Mouse (Mus musculus) yolk sac, embryonic 10.5 days (tissue): ENCODE measurements around the gene Synpo2l.
"Not testable (repeated sequence)": the region's sequence is repeated elsewhere in the genome, so short reads cannot be mapped to it uniquely, and the experiment has no call there.

ENCODE experiments used
- DNase-seq: peaks from one replicate; pipeline ENCODE4 v3.0.0-alpha.2; 2017; ENCODE audit warnings: low spot score

Synpo2l gene

DNA sequence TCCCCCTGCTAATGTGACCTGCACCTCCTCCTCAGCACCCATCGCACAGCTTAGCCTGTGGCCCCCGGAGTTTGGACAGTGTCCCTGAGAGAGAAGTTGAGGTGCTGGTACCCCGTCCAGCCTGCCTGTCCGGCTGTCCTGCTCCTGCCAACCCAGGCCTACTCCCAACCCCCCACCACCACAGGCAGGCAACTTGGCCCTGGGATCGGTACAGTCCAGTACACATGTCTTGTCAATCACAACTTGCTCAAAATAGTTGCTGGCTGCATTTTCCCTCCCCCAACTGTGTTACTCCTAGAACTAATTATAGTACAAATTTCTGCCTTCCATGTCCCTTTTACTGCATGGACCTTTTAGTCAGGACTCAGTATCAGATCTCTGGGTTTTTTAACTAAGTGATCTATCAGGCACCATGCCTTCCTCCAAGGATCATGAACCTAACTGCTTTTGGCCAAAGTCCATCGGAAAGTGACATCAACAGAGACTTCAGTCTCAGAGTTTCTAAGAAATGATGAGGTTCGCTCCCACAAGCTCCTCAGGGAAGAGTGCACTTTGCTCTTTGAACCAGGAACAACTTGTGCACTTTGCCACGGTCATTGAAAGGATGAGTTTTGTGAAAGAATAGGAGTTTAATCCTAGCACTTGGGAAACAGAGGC is at the start of gene Synpo2l:
TSS of gene Synpo2l (minus strand) at position 201 of the 657 bp plus-strand sequence.
- peak; percentile 74 for DNase-seq

DNA sequence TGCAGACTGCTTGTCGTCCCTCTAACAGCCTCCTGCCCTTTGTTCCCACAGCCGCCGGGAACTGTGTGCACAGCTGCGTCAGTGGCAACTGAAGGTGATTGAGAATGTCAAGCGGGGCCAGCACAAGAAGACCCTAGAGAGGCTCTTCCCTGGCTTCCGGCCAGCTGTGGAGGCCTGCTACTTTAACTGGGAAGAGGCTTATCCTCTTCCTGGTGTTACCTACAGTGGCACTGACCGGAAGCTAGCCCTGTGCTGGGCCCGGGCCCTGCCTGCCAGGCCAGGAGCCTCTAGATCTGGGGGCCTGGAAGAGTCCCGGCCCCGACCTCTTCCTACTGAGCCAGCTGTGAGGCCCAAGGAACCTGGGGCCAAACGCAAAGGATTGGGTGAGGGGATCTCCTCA is 45.7 kb upstream of the Synpo2l start:
- DNase-seq = peak; percentile 65

- DNase-seq = no peak
These were observed 40.1 kb upstream of the Synpo2l start for GRCm38 (mm10) chr14:20708239-20708638.

- peak; percentile 92 for DNase-seq
These were observed 39.3 kb upstream of the Synpo2l start, which contains the start of gene Zswim8 for GRCm38 (mm10) chr14:20707201-20708190. Gene Zswim8 (plus strand): TSS chr14:20707552.

DNA sequence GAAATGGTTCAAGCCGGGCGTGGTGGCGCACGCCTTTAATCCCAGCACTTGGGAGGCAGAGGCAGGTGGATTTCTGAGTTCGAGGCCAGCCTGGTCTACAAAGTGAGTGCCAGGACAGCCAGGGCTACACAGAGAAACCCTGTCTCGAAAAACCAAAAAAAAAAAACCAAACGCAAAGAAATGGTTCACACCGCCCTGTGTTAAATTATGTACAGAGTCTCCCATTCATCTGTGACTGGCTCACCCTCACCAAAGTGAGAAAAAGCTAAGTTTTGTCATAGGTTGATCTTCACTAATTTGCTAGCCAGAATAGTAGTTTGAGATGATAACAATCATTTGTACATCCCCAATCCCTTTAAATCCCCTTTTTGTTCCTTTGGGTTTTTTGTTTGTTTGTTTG is 35.3 kb upstream of the Synpo2l start:
- not testable (repeated sequence) for DNase-seq

DNA sequence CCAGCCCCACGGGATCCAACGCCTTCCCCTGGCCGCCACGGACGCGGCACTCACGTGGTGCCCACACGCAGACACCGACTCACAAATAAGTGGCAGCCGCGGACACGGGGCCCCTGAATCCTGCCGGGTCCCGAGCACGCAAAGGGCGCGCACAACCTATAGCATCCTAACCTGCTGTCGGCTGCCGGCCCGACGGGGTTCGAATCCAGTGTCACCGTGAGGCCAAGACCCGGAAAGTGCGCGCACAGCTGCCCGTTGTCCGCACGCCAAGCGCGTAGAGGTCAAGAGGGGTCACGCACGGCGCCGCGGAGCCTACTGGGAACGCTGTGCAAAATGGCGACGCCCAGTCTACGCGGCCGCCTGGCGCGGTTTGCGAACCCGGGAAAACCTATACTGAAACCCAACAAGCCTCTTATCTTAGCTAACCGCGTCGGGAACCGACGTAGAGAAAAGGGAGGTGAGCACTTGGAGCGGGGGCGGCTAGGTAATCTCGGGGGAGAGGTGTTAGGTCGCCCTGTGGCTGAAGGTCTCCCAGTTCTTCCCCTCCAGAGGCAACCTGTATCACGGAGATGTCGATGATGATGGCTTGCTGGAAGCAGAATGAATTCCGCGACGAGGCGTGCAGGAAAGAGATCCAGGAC is 34.7 kb upstream of the Synpo2l start, which contains the start of gene Chchd1:
TSS of gene Chchd1 (plus strand) at position 266 of the 641 bp plus-strand sequence.
- DNase-seq = peak; percentile 91

DNA sequence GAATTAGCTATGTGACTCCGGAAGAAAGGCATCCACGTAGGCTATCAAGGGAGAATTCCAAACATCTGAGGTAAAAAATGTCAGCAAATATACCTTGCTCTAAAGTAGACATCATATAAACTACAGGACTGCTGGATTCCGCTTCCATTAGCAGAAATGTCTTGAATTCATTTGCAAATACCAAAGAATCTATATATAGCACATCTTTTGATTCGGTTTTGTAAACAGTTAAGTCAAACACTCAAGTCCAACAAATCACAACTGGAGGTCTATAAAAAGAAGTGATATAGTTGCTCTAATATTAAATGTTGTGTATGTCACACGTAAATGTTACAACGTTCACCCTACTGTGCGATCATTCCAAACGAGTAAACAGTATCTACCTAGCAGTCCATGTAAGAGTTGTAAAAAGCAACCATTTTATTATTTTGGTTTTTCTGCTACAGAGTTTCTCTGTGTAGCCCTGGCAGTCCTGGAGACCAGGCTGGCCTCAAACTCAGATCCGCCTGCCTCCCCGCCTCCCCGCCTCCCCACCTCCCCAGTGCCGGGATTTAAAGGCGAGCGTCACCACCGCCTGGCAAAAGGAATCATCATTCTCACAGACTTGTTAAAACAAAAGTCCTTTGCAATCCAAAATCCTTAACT is 34.1 kb upstream of the Synpo2l start:
- no peak for DNase-seq

DNA sequence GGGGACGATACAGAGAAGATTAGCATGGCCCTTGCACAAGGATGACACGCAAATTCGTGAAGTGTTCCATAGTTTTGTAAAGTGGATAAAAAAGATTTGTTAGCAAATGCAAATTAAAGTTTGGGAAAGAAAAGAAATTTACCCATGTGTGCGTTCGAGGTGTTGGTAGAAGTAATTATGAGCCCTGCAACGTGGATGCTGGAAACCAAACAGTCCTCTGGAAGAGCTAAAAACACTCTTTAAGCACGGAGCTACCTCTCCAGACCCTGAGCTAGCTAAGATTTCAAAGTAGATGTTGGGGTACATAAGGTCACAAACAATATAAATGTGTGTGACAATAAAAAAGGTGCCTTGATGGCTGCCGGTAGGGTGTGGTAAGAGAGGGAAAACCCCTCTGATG is 33.4 kb upstream of the Synpo2l start:
- no peak for DNase-seq

DNA sequence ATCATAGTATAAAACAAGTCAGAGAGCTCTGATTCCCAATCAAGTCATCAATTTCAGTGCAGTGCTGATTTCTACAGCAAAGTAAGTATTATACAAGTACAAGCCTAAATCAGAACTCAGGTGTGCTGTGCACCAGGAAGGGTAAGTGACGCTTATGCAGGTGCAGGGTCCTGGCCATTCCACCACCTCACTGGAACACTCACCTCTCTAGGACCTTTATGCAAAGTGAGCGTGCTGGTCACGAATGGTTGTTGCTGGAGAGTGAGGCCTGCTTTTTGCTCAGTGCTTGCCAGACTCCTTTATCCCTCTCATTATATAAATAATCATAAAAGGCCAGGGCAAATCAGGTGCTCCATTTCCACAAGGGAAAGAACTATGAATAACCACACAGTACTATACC is 32.2 kb upstream of the Synpo2l start:
- DNase-seq = no peak

DNA sequence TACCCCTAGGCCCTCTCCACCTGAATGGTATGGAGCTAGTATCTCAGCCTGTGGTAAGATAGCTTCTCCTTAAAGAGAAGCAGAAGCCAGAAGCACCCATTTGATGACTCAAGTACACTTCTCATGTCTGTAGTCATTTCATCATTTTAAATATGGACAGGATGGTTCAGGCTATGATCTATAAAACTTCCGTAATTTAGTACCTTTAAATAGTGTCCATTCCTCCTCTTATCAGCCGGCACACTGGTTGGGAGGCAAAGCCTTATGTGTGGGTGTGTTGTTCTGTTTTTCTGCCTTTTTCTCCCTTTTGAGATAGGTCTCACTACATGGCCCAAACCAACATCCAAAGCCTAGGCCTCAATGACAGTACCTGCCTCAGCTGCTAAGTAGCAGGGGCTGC is 30.4 kb upstream of the Synpo2l start:
- no peak for DNase-seq

- DNase-seq = no peak
These were observed 28.8 kb upstream of the Synpo2l start for GRCm38 (mm10) chr14:20696986-20697385.

GRCm38 (mm10) chr14:20695761-20696520 is 27.8 kb upstream of the Synpo2l start:
- DNase-seq = no peak

GRCm38 (mm10) chr14:20694884-20695760 is 27.0 kb upstream of the Synpo2l start, which contains the start of gene Fut11:
Gene Fut11 (plus strand): TSS chr14:20694968.
- peak; percentile 92 for DNase-seq

- no peak for DNase-seq
These were observed 26.2 kb upstream of the Synpo2l start for GRCm38 (mm10) chr14:20694185-20694883.

DNA sequence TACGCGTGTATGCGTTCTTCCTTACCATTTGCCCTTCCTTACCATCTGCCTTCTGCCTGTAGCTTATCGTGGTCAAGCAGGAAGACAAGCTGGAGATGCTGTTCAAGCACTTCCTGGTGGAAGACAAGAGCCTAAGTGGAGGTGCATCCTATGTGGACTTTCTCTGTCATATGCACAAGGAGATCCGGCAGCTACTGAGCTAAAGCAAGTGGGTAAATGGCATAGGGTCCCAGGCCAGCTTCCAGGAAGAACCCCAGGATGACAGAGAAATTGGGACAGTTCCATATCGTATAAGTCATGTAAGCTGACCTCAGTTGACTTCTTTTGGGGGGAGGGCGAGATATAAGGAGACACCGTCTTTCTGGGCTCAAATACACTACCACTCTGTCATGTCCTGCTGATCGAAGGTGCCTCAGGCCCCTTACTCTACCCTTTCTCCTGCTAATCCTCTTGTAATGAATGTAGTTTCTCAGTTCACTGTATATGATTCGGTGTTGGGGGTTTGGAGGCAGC is 25.5 kb upstream of the Synpo2l start:
- no peak for DNase-seq

- no peak for DNase-seq
These were observed 23.6 kb upstream of the Synpo2l start for GRCm38 (mm10) chr14:20691772-20692171.

DNA sequence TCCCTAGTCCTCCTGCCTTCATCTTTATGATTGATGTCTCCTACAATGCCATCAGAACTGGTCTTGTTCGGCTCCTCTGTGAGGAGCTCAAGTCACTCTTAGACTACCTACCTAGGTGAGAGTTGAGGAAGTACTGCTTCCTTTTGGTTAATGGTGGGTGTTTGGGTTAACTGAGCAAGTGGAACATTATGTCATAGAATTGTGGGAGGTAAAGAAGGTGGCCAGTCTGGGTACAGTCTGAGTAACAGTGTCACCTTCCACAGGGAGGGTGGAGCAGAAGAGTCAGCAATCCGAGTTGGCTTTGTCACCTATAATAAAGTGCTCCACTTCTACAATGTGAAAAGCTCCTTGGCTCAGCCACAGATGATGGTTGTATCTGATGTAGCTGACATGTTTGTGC is 20.9 kb upstream of the Synpo2l start:
- DNase-seq = no peak

- DNase-seq = no peak
These were observed 18.4 kb upstream of the Synpo2l start for GRCm38 (mm10) chr14:20686576-20686975.

DNA sequence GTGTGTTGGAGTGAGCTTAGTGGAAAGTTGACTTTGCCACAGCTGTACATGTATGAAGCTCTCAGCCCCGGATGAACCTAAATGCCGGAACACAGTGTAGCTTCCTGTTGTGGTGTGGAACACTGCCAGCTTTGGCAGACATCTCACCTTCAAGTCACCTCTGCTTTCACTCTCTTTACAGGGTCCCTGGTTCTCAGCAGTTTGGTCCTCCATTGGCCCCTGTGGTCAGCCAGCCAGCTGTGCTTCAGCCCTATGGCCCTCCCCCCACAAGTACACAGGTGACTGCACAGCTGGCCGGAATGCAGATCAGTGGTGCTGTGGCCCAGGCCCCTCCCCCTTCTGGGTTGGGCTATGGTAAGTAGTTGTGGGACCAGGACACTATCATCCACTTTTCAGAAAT is 14.3 kb upstream of the Synpo2l start:
- DNase-seq = no peak
